Mouse (Mus musculus) forebrain, embryonic 13.5 days (tissue): Measurements from ENCODE around the gene Tubg1. TPM values are rescaled to one million over a fixed set of nuclear protein-coding genes. Genes with fewer than 3 reads are reported as not detected.

Experiments used
- ATAC-seq: fragments of 200-750 bp; cut with Nextera tagmentation; 2 replicates; pipeline ENCODE4 v1.8.0; 2017
- H3K27ac ChIP-seq: fragments of 300-500 bp; sonication (generic); 2 replicates; pipeline ENCODE4 v1.5.1; 2015; ENCODE audit warnings: inconsistent platforms, mild to moderate bottlenecking, moderate library complexity
- H3K27me3 ChIP-seq: fragments of 300-500 bp; sonication (generic); 2 replicates; pipeline ENCODE4 v1.6.1; 2015; ENCODE audit warnings: mild to moderate bottlenecking, inconsistent platforms
- H3K36me3 ChIP-seq: fragments of 300-500 bp; sonication (generic); 2 replicates; pipeline ENCODE4 v1.6.1; 2015; ENCODE audit warnings: mild to moderate bottlenecking, inconsistent platforms; ENCODE audit not compliant: poor library complexity, severe bottlenecking
- H3K4me1 ChIP-seq: fragments of 300-500 bp; sonication (generic); 2 replicates; pipeline ENCODE4 v1.6.1; 2015; ENCODE audit warnings: inconsistent platforms
- H3K4me2 ChIP-seq: fragments of 300-500 bp; sonication (generic); 2 replicates; pipeline ENCODE4 v1.6.1; 2015; ENCODE audit warnings: inconsistent platforms, mild to moderate bottlenecking, moderate library complexity
- H3K4me3 ChIP-seq: fragments of 300-500 bp; sonication (generic); 2 replicates; pipeline ENCODE4 v1.5.1; 2015; ENCODE audit warnings: mild to moderate bottlenecking, inconsistent platforms
- H3K9ac ChIP-seq: fragments of 300-500 bp; sonication (generic); 2 replicates; pipeline ENCODE4 v1.6.1; 2015; ENCODE audit warnings: mild to moderate bottlenecking, inconsistent platforms
- H3K9me3 ChIP-seq: fragments of 300-500 bp; sonication (generic); replicated peaks from 2 replicates; pipeline ENCODE4 v1.6.1; 2016; ENCODE audit warnings: inconsistent platforms
- WGBS: fragments of 180-500 bp; shearing (Covaris S2); methylation state at CpG from one replicate; pipeline ENCODE4 v1.1.7; 2015; 5-methylcytosine and 5-hydroxymethylcytosine counted together
- polyA plus RNA-seq: library from polyadenylated mRNA; unstranded; fragments of >200 nt; fragmentation: Nextera tagmentation; extraction: Ambion mirVana; gene quantifications from 2 replicates; pipeline ENCODE4 v1.2.1, GENCODE M21; 2015

The Tubg1 gene
- polyA plus RNA-seq, 1 experiment from 2014 or later: 108 TPM

DNA sequence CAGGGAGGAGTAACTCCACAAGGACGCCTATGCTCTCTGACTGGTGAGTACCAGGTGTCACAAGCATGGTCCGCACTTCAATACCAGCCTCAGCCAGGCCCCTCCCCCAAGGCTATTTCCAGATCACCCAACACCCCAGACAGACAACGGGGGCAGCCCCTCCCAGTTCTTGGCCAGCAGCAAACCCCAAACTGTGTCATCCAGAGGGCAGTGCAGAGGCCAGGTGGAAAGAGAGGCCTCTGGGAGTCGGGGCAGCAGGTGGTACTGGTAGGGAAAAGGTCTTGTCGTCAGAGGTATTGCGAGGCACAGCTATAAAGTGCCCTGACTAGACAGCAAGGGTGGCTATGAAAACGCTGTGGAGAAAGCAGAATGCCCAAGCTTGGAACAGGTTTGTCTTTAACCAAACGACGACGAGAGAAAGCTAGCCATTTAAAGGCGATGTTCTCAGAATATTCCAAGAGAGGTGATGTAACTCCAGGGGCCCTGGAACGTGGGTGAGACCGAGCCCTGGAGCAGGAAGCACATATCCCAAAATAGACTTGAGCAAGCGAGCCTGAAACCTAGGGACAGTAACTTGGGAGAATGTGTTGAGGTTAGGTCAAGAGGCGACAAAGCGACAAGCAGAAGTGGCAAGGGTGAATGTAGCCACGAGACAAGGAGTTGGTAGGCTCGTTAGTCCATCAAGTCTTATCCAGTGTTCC, 10.5 kb downstream of the Tubg1 start:
- Histone ChIP-seq H3K27me3 (no peaks in the 10 kb centered on the region), H3K4me1 (no peaks in the 10 kb centered on the region), H3K4me2 (no peak overlapping the region), H3K36me3 (peaks cover 22% of the 10 kb centered on the region), H3K9me3 (peaks cover 4% of the 10 kb centered on the region; the same call in 1 of the 2 replicates), H3K4me3 (no peak overlapping the region), H3K27ac (no peak overlapping the region), H3K9ac (peak overlapping the region; percentile 30; the same call in 1 of the 2 replicates)
- no peak for ATAC-seq
- 55% methylated on average over 18 of the region's 18 CpGs for WGBS

DNA sequence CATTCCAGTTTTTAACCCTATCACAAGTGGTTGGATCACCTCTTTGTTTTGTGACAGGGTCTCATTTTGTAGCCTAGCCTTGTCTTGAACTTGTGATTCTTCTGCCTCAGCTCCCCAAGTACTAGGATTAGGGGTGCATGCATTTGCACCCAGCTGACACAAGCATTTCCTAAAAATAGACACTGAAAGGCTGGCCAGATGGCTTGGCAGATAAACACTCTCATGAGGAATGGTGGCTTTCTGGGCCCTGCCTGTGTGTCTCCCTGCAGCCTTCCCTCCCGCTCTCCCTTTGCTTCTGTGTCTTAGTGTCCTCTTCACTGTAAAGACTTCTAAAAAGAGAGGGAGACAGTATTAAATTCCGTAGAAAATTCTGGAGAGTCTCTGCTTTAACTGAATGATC, 11.4 kb downstream of the Tubg1 start:
- peaks cover 4% of the 10 kb centered on the region; the same call in 1 of the 2 replicates for H3K9me3 ChIP-seq
- H3K4me2 ChIP-seq: no peak overlapping the region
- H3K27me3 ChIP-seq: no peaks in the 10 kb centered on the region
- H3K27ac ChIP-seq: no peak overlapping the region
- no peak overlapping the region for H3K4me3 ChIP-seq
- no peaks in the 10 kb centered on the region for H3K4me1 ChIP-seq
- H3K9ac ChIP-seq: no peak overlapping the region
- no peak for ATAC-seq
- WGBS: 87% methylated on average over 2 of the region's 2 CpGs
- H3K36me3 ChIP-seq: peaks cover 12% of the 10 kb centered on the region

DNA sequence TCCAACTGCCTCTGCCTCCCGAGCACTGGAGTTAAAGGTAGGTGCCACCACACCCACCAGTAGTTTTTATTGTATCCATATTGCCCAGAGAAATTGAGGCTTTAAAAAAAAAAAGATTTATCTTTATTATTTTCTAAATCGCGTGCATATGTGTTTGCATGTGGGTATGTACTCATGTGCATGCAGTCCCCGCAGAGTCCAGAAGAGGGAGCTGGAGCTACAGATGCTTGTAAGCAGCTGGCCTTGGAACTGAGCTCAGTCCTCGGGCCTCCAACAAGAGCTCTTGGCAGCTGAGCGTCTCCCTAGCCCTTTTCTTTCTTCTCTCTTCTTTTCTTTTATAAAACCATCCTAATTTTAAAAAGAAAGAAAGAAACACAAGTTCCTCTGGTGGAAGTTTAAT, 12.0 kb downstream of the Tubg1 start:
- H3K9ac ChIP-seq: no peak overlapping the region
- no peak overlapping the region for H3K4me2 ChIP-seq
- no peaks in the 10 kb centered on the region for H3K4me1 ChIP-seq
- 87% methylated on average over 6 of the region's 6 CpGs for WGBS
- H3K36me3 ChIP-seq: peaks cover 7% of the 10 kb centered on the region
- no peak overlapping the region for H3K27ac ChIP-seq
- peaks cover 4% of the 10 kb centered on the region; the same call in 1 of the 2 replicates for H3K9me3 ChIP-seq
- H3K4me3 ChIP-seq: no peak overlapping the region
- no peak for ATAC-seq
- no peaks in the 10 kb centered on the region for H3K27me3 ChIP-seq

DNA sequence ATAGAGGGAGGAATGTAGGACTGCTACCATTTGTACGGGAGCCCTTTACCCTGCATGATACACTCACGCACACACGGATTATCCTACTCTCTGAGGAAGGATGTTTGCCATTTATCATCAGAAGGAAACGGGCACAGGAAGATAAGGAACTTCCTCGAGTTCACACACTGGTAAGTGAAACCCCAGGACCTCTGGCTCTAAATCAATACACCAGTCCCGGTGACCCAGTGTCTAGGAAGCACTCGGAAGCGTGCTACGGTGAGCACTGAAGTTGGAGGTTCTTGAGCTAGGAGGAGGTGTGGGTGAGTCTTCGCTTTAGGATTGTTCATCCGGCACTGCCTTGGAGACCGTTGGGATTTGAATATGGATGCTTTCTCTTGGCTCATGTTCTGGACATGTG, 13.3 kb downstream of the Tubg1 start:
- Histone ChIP-seq H3K4me2 (no peak overlapping the region), H3K27me3 (no peaks in the 10 kb centered on the region), H3K4me3 (no peak overlapping the region), H3K9me3 (0 out of 2 replicates have a peak, but pooled peaks cover 4% of the 10 kb centered on the region), H3K4me1 (no peaks in the 10 kb centered on the region), H3K36me3 (no peaks in the 10 kb centered on the region), H3K9ac (no peak overlapping the region), H3K27ac (no peak overlapping the region)
- no peak for ATAC-seq
- 86% methylated on average over 12 of the region's 12 CpGs for WGBS

DNA sequence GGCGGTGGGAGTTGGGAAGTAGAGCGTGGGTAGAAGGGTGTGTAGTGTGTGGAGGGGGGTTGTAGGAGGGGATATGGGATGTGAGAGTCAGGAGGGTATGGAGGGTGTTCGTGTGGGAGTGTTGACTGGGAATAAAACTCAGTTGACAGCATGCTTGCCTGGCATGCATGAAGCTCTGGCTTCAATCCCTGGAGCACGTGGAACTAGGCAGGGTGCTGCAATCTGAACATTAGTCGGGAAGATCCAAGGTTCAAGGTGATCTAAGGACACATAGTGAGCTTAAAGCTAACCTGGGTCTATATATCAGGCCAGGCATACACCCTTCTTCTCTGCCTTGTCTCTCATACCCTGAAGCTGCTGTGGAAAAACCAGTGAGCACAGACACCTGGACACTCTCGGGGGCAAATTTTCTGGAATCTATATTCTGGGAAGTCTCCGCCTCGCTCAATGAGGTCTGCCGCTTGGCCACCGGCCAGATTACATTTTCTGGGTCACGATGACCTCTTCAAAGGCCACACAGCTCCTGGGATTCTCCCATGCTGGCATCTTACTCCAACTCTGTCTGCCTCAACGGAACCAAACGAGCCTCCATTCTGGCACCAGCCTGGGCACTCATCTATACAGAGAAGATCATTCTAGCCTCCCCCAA, 14.6 kb downstream of the Tubg1 start:
- Histone ChIP-seq H3K4me3 (no peak overlapping the region), H3K9me3 (0 out of 2 replicates have a peak, but pooled peaks cover 4% of the 10 kb centered on the region), H3K4me2 (no peak overlapping the region), H3K27me3 (no peaks in the 10 kb centered on the region), H3K4me1 (peaks cover 6% of the 10 kb centered on the region; the same call in 1 of the 2 replicates), H3K27ac (no peak overlapping the region), H3K9ac (no peak overlapping the region), H3K36me3 (no peaks in the 10 kb centered on the region)
- ATAC-seq: no peak
- WGBS: 80% methylated on average over 13 of the region's 13 CpGs

DNA sequence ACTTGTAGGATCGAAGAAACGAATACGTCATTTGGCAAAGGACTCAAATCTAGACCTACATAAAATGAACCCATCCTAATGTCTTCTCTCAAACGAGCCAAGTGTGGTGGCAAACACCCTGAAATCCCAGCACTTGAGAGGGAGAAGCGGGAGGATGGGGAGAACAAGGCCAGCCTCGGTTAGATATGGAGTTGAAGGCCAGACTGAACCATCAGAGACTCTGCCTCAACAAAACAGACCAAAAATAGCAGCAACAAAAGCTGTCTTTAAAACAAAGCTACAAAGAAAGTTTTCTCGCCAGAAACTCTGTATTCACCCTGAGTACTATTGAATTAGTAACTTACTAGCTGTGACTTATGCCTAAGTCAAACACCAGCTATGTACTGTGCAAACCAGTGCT, 17.3 kb downstream of the Tubg1 start:
- Histone ChIP-seq H3K9me3 (no peaks in the 10 kb centered on the region), H3K4me3 (no peak overlapping the region), H3K9ac (no peak overlapping the region), H3K36me3 (no peaks in the 10 kb centered on the region), H3K27ac (no peak overlapping the region), H3K4me2 (no peak overlapping the region), H3K4me1 (peaks cover 26% of the 10 kb centered on the region), H3K27me3 (no peaks in the 10 kb centered on the region)
- no peak for ATAC-seq
- 77% methylated on average over 7 of the region's 7 CpGs for WGBS

DNA sequence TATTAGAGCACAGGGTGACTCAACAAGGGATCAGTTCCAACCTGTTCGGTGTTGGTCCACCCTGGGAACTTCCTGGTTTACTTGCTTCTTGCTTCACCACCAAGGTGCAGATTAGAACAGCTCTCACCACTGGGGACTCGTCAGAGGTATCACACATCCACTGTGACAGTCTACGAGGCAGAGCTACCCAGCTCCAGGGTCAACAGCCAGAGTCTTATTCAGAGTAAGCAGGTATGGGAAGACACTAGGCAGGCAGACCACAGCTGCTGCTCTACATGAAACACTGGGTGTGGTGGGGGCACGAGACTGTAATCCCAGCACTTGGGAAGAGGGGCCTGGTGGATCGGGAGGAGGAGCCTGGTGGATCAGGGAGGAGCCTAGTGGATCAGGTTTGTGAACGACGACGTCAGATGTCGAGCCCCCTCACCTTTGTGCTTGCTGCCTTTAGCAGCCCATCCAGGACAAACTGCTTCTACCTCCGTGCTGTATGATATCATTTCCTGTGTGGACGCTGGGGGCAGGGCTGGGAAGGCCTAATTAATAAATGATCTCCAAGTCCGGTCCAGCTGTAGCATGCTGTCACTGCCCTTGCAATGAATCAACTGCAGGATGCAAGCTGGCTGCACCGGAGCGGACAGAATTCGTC, 18.9 kb downstream of the Tubg1 start:
- H3K9me3 ChIP-seq: no peaks in the 10 kb centered on the region
- WGBS: 20% methylated on average over 15 of the region's 15 CpGs
- H3K4me1 ChIP-seq: peaks cover 29% of the 10 kb centered on the region
- H3K9ac ChIP-seq: 0 out of 2 replicates have a peak overlapping the region, but pooled peaks have one; percentile 34
- H3K36me3 ChIP-seq: no peaks in the 10 kb centered on the region
- H3K4me2 ChIP-seq: peak overlapping the region; percentile 45
- ATAC-seq: 0 out of 2 replicates have a peak, but pooled peaks have one; percentile 22
- H3K4me3 ChIP-seq: no peak overlapping the region
- H3K27ac ChIP-seq: peak overlapping the region; percentile 6; the same call in 1 of the 2 replicates
- H3K27me3 ChIP-seq: no peaks in the 10 kb centered on the region

DNA sequence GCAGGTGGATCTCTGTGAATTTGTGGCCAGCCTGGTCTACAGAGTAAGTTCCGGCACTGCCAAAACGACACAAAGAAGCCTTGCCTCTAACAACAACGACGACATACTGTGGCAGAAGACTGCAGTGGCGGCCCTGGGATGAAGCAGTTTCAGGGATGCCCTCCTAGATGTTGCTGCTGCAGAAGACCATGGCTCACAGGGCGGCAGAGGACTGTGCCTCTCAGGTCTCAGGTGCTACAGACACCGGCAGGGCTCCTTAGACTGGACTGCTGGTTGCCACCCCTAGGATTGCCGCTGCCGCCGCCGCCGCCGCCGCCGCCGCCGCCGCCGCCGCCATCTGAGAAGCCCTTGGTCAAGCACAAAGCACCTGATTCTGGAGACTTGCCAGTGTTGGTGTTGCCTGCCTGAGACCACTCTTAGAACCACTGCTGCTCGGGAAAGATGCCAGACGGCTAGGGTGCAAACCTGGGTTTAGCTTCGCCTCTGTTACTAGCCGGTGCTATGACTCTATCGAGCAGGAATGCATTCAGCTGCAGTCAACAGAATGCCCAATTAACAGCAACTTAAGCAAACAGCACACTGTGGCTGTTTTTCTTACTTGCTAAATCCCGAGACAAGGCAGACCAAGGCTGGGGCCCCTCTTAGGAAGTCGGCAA, 20.6 kb downstream of the Tubg1 start:
- Histone ChIP-seq H3K27me3 (no peaks in the 10 kb centered on the region), H3K9ac (peak overlapping the region; percentile 60), H3K4me3 (peak overlapping the region; percentile 36), H3K27ac (peak overlapping the region; percentile 63), H3K4me1 (peaks cover 33% of the 10 kb centered on the region), H3K4me2 (peak overlapping the region; percentile 59), H3K9me3 (no peaks in the 10 kb centered on the region), H3K36me3 (no peaks in the 10 kb centered on the region)
- WGBS: 33% methylated on average over 27 of the region's 27 CpGs
- peak; percentile 82 for ATAC-seq

DNA sequence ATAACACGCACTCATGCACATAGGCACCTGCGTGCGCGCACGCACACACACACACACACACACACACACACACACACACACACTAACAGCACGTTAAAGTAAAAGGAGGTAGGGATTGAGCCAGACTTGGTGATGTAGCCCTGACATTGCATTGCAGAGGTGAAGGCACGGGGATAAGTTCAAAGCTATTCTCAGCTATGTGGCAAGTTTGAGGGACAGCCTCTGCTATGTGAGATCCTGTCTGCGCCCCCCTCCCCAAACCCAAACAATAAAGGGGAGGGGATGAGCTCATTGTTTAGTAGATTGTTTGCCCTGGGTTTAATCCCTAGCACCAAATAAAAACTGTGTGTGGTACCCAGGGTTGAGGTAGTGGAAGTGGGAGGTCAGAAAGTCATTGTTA, 21.4 kb downstream of the Tubg1 start:
- Histone ChIP-seq H3K27ac (no peak overlapping the region), H3K4me2 (peak overlapping the region; percentile 59), H3K9ac (no peak overlapping the region), H3K36me3 (no peaks in the 10 kb centered on the region), H3K4me1 (peaks cover 34% of the 10 kb centered on the region), H3K4me3 (no peak overlapping the region), H3K9me3 (no peaks in the 10 kb centered on the region), H3K27me3 (no peaks in the 10 kb centered on the region)
- no peak for ATAC-seq
- WGBS: 72% methylated on average over 8 of the region's 8 CpGs

DNA sequence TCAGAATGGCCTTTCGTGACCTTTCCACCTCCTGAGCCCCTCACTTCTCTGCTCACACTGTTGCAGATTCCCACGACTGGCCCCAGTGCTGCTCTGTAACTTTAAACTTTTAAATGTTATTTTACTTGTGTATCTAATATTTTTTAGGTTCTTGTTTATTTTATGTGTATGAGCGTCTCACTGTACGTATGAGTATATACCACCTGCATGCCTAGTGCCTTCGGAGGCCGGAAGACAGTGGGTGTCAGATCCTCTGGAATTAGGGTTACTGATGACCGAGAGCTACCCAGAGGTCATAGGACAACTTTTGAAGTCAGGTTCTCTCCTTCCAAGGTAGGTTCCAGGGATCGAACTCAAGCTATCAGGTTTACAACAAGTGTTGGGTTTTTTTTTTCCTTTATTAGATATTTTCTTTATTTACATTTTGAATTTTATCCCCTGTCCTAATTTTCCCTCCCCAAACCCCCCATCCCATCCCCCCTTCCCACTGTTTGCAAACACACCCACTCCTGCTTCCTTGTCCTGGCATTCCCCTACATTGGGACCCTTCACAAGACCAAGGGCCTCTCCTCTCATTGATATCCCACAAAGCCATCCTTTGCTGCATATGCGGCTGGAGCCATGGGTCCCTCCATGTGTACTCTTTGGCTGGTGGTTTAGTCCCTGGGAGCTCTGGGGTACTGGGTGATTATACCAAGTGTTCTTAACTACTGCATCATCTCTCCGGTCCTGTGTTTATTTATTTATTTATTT, 22.7 kb downstream of the Tubg1 start:
- H3K4me3 ChIP-seq: no peak overlapping the region
- whole genome bisulfite sequencing: 90% methylated on average over 10 of the region's 10 CpGs
- H3K4me2 ChIP-seq: no peak overlapping the region
- H3K36me3 ChIP-seq: no peaks in the 10 kb centered on the region
- ATAC-seq: no peak
- no peak overlapping the region for H3K9ac ChIP-seq
- peaks cover 43% of the 10 kb centered on the region for H3K4me1 ChIP-seq
- no peaks in the 10 kb centered on the region for H3K9me3 ChIP-seq
- no peak overlapping the region for H3K27ac ChIP-seq
- H3K27me3 ChIP-seq: no peaks in the 10 kb centered on the region
